Mouse (Mus musculus): ENCODE measurements around the gene Pik3cd. TPM values are rescaled to one million over a fixed set of nuclear protein-coding genes. Genes with fewer than 3 reads are reported as not detected.

Gene Pik3cd
- polyA plus RNA-seq, 1 experiment = 0.13 TPM

- H3K27me3 ChIP-seq (ENCODE audit: control insufficient read depth) = no peaks in the 10 kb centered on the region
- no peaks in the 10 kb centered on the region for H3K36me3 ChIP-seq (ENCODE audit: control insufficient read depth)
- no peak overlapping the region for H3K4me3 ChIP-seq (replicated peaks)
- H3K4me1 ChIP-seq (ENCODE audit: control insufficient read depth) = no peaks in the 10 kb centered on the region
- TF ChIP-seq TAL1 (IDR thresholded peaks at IDR 0.05; ENCODE audit: low read length) (no peak), GATA1 (IDR thresholded peaks at IDR 0.05; ENCODE audit: low read length) (no peak)
- peaks cover 2% of the 10 kb centered on the region; the same call in 1 of the 2 replicates for H3K9me3 ChIP-seq (ENCODE audit: control insufficient read depth, low read length)
These were observed 100.1 kb downstream of the Pik3cd start for GRCm38 (mm10) chr4:149602236-149602635.

GRCm38 (mm10) chr4:149601484-149601883 is 100.9 kb downstream of the Pik3cd start:
- TF ChIP-seq TAL1 (IDR thresholded peaks at IDR 0.05; ENCODE audit: low read length) = no peak
- TF ChIP-seq GATA1 (IDR thresholded peaks at IDR 0.05; ENCODE audit: low read length) = no peak
- Histone ChIP-seq H3K4me1 (ENCODE audit: control insufficient read depth) (no peaks in the 10 kb centered on the region), H3K4me3 (replicated peaks) (no peak overlapping the region), H3K27me3 (ENCODE audit: control insufficient read depth) (no peaks in the 10 kb centered on the region), H3K36me3 (ENCODE audit: control insufficient read depth) (no peaks in the 10 kb centered on the region), H3K9me3 (ENCODE audit: control insufficient read depth, low read length) (peaks cover 2% of the 10 kb centered on the region; the same call in 1 of the 2 replicates)

GRCm38 (mm10) chr4:149600130-149600529 is 102.2 kb downstream of the Pik3cd start:
- Histone ChIP-seq H3K4me1 (ENCODE audit: control insufficient read depth) (no peaks in the 10 kb centered on the region), H3K9me3 (ENCODE audit: control insufficient read depth, low read length) (peaks cover 2% of the 10 kb centered on the region; the same call in 1 of the 2 replicates), H3K27me3 (ENCODE audit: control insufficient read depth) (no peaks in the 10 kb centered on the region), H3K4me3 (replicated peaks) (no peak overlapping the region), H3K36me3 (ENCODE audit: control insufficient read depth) (no peaks in the 10 kb centered on the region)
- TF ChIP-seq GATA1 (IDR thresholded peaks at IDR 0.05; ENCODE audit: low read length) = no peak
- no peak for TF ChIP-seq TAL1 (IDR thresholded peaks at IDR 0.05; ENCODE audit: low read length)

- H3K36me3 ChIP-seq (ENCODE audit: control insufficient read depth) = no peaks in the 10 kb centered on the region
- no peak overlapping the region for H3K4me3 ChIP-seq (replicated peaks)
- no peaks in the 10 kb centered on the region for H3K27me3 ChIP-seq (ENCODE audit: control insufficient read depth)
- peaks cover under 1% of the 10 kb centered on the region; the same call in 1 of the 2 replicates for H3K9me3 ChIP-seq (ENCODE audit: control insufficient read depth, low read length)
- TF ChIP-seq TAL1 (IDR thresholded peaks at IDR 0.05; ENCODE audit: low read length) (no peak), GATA1 (IDR thresholded peaks at IDR 0.05; ENCODE audit: low read length) (no peak)
- no peaks in the 10 kb centered on the region for H3K4me1 ChIP-seq (ENCODE audit: control insufficient read depth)
These were observed 102.8 kb downstream of the Pik3cd start for GRCm38 (mm10) chr4:149599549-149599948.

Other genes starting within 250 kb of the Pik3cd start
- gene Rbp7, start 247.6 kb downstream of the Pik3cd start, polyA plus RNA-seq (2012) = not detected in 2 replicates
- gene Tmem274, start 225.2 kb downstream of the Pik3cd start, polyA plus RNA-seq (2012) = not detected in 2 replicates
- gene Nmnat1, start 217.4 kb downstream of the Pik3cd start, polyA plus RNA-seq (2012) = 0.10 and 0.17 TPM in 2 replicates
- 0.29 and 0.58 TPM in 2 replicates for gene Lzic, start 217.3 kb downstream of the Pik3cd start, polyA plus RNA-seq (2012)
- gene Ctnnbip1, start 184.3 kb downstream of the Pik3cd start, polyA plus RNA-seq (2012) = 0.18 and 0.54 TPM in 2 replicates
- gene Clstn1, start 116.1 kb downstream of the Pik3cd start, polyA plus RNA-seq (2012) = 0.05 and 0.08 TPM in 2 replicates
- 1.4 and 1.5 TPM in 2 replicates for gene Tmem201, start 35.5 kb upstream of the Pik3cd start, polyA plus RNA-seq (2012)
- gene Slc25a33, start 71.7 kb upstream of the Pik3cd start, polyA plus RNA-seq (2012) = 0.09 and 0.16 TPM in 2 replicates

Measured in erythroblast, embryonic 14.5 days (primary cell).